Mouse (Mus musculus) liver, adult 2 months (tissue): ENCODE measurements around the gene Ralb.

Experiments
- CTCF ChIP-seq: fragments of 200-500 bp; IDR thresholded peaks from 2 replicates; pipeline ENCODE4 v1.5.1; 2011; ENCODE audit warnings: low read depth, low read length, control low read depth
- POLR2A ChIP-seq: fragments of 200-500 bp; IDR thresholded peaks from 2 replicates; pipeline ENCODE4 v1.6.1; 2011; ENCODE audit warnings: low read length, control low read depth; ENCODE audit not compliant: insufficient read depth; ENCODE audit errors: extremely low read depth

DNA sequence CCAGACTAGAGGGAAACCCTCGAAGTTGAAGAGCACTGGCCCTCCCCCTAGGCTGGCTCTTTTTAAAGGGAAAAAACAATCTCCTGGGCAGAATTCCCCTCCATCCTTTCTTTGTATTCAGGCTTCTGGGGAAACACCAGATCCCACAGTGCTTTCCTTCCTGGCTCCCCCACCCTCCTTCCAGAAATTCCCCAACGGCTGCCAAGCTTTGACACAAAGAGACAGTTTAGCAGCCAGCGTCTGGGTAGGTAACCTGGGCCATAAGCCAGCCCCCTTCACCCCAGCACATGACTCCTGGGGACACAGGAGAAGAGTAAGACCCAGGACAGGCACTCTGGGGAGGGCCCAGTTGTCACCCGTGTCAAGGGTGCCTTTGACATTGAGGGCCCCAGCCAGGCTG is 4.0 kb upstream of the Ralb start:
- TF ChIP-seq CTCF (no peak), POLR2A (no peak)
